13 mouse cellular contexts compared by ENCODE assay signal in genomic region chr12:112599198-112599597, GRCm38 (mm10). TPM values are rescaled to one million over a fixed set of nuclear protein-coding genes. Genes with fewer than 3 reads are reported as not detected.
DNase-seq lines count a peak whose midpoint lies in the region; ATAC-seq and TF ChIP-seq lines count a peak whose summit lies in the region.
"Had no signal": no experiment of that assay in that cellular context is flagged by ENCODE, and none has a peak within 500 bp of the region (broad histone marks: within the 10 kb centered on the region; RNA-seq: fewer than 3 reads in every experiment).

No protein-coding gene starts in this region.

- no peaks in the 10 kb centered on the region for H3K9me3 ChIP-seq in heart, embryonic 12.5 days (replicated peaks)
- H3K9me3 ChIP-seq in G1E (replicated peaks) = no peaks in the 10 kb centered on the region
- no peaks in the 10 kb centered on the region for H3K9me3 ChIP-seq in intestine, embryonic 16.5 days (ENCODE audit: control insufficient read depth, low read length)
- H3K9me3 ChIP-seq: heart, embryonic 15.5 days had no signal

- H3K4me2 ChIP-seq in heart, embryonic 12.5 days = 0 out of 2 replicates have a peak overlapping the region, but pooled peaks have one; percentile 28
- no peak overlapping the region for H3K4me2 ChIP-seq in intestine, embryonic 16.5 days (ENCODE audit: low read depth, low read length)
- H3K4me2 ChIP-seq: heart, embryonic 15.5 days had no signal

- H3K9ac ChIP-seq in heart, embryonic 12.5 days = no peak overlapping the region
- no peak overlapping the region for H3K9ac ChIP-seq in intestine, embryonic 16.5 days (ENCODE audit: low read depth, low read length)
- H3K9ac ChIP-seq: heart, embryonic 15.5 days had no signal

- H3K36me3 ChIP-seq in heart, embryonic 12.5 days = peaks cover 25% of the 10 kb centered on the region
- H3K36me3 ChIP-seq in G1E (replicated peaks) = peaks cover 64% of the 10 kb centered on the region
- H3K36me3 ChIP-seq in intestine, embryonic 16.5 days (ENCODE audit: control insufficient read depth, insufficient read depth, low read length) = no peaks in the 10 kb centered on the region

- peak; percentile 53; the same call in 1 of the 2 replicates for ATAC-seq in heart, embryonic 12.5 days (ENCODE audit: insufficient number of reproducible peaks, low FRiP score)
- ATAC-seq in G1E (ENCODE audit: extremely low read depth, insufficient number of reproducible peaks, low FRiP score, poor library complexity, severe bottlenecking) = peak; percentile 95
- ATAC-seq in hematopoietic stem cell, adult 5-6 weeks (replicated peaks in 1 of 2; ENCODE audit: insufficient read depth in 1 of 2, low FRiP score in 2 of 2, low TSS enrichment in 1 of 2, low read depth in 1 of 2, poor library complexity in 2 of 2, severe bottlenecking in 2 of 2) = peak; percentile 85 to 87
- ATAC-seq in megakaryocyte progenitor cell, adult 5-6 weeks (replicated peaks; ENCODE audit: poor library complexity) = peak; percentile 79
- no peak for ATAC-seq in intestine, embryonic 16.5 days
- ATAC-seq: CD4-positive, CD25-positive, alpha-beta regulatory T cell, adult 4 months; forebrain, embryonic 14.5 days had no signal

- 4% methylated on average over 4 of the region's 4 CpGs for WGBS in heart, embryonic 12.5 days
- WGBS in intestine, embryonic 16.5 days = 35% methylated on average over 4 of the region's 4 CpGs

- no peak overlapping the region for H3K27ac ChIP-seq in heart, embryonic 12.5 days (ENCODE audit: poor library complexity, severe bottlenecking)
- H3K27ac ChIP-seq in intestine, embryonic 16.5 days (ENCODE audit: low read length) = no peak overlapping the region
- H3K27ac ChIP-seq: heart, embryonic 15.5 days had no signal

- peaks cover 47% of the 10 kb centered on the region for H3K4me1 ChIP-seq in heart, embryonic 12.5 days (replicated peaks)
- peaks cover 73% of the 10 kb centered on the region for H3K4me1 ChIP-seq in G1E (ENCODE audit: insufficient read depth, low read depth, low read length)
- peaks cover 19% of the 10 kb centered on the region for H3K4me1 ChIP-seq in intestine, embryonic 16.5 days (ENCODE audit: control insufficient read depth, insufficient read depth, low read length)

- DNase-seq in heart, postnatal 4 days = no peak
- peak; percentile 98 for DNase-seq in G1E (ENCODE audit: low spot score)
- no peak for DNase-seq in B cell, adult 2 months
- no peak for DNase-seq in adipocyte (ENCODE audit: low spot score)
- DNase-seq: cerebellum, adult 11 months; lung, postnatal 14 days had no signal

- TF ChIP-seq CTCF in G1E (IDR thresholded peaks at IDR 0.05; ENCODE audit: low read depth, low read length) = no peak

- peaks cover 8% of the 10 kb centered on the region; the same call in 1 of the 2 replicates for H3K27me3 ChIP-seq in heart, embryonic 12.5 days (replicated peaks)
- peaks cover 9% of the 10 kb centered on the region; the same call in 1 of the 2 replicates for H3K27me3 ChIP-seq in G1E (ENCODE audit: insufficient read depth, low read length)
- H3K27me3 ChIP-seq in intestine, embryonic 16.5 days (replicated peaks; ENCODE audit: control insufficient read depth, insufficient read depth, low read length) = no peaks in the 10 kb centered on the region

- H3K4me3 ChIP-seq in heart, embryonic 12.5 days = no peak overlapping the region
- peak overlapping the region; percentile 58; the same call in 1 of the 2 replicates for H3K4me3 ChIP-seq in G1E (ENCODE audit: low read depth, low read length)
- H3K4me3 ChIP-seq in intestine, embryonic 16.5 days (ENCODE audit: low read length) = no peak overlapping the region
- H3K4me3 ChIP-seq: heart, embryonic 15.5 days had no signal

RNA-seq across cellular contexts. Expression of gene Inf2, which starts 10.6 kb away (rescaled TPM):
- polyA plus RNA-seq in heart, embryonic 12.5 days (2016; fragmentation: Nextera tagmentation; extraction: Ambion mirVana) = 2.2 and 3.5 TPM in 2 replicates
- total RNA-seq in heart, postnatal 4 days (2021) = 10 to 100 TPM; 18.6 to 19.7 TPM
- 4.2 and 5.4 TPM in 2 replicates for total RNA-seq in G1E (2014; fragmentation: Nextera tagmentation)
- 2.3 and 2.5 TPM in 2 replicates for total RNA-seq in G1E (2017)
- 26.0 and 29.5 TPM in 2 replicates for polyA plus RNA-seq in G1E (2012)
- total RNA-seq in hematopoietic stem cell, adult 5-6 weeks (2017) = 6.6 and 10.1 TPM in 2 replicates
- total RNA-seq in megakaryocyte progenitor cell, adult 5-6 weeks (2015) = 11.0 and 13.6 TPM in 2 replicates
- 4.8 and 7.1 TPM in 2 replicates for total RNA-seq in megakaryocyte progenitor cell, adult 5-6 weeks (2017)
- polyA plus RNA-seq in intestine, embryonic 16.5 days (2015; fragmentation: Nextera tagmentation; extraction: Ambion mirVana) = 1.6 and 2.6 TPM in 2 replicates

RNA-seq across cellular contexts. Expression of gene Adssl1, which starts 20.6 kb away (rescaled TPM):
- 81.7 and 86.4 TPM in 2 replicates for polyA plus RNA-seq in heart, embryonic 12.5 days (2016; fragmentation: Nextera tagmentation; extraction: Ambion mirVana)
- total RNA-seq in heart, postnatal 4 days (2021) = 100 to 1,000 TPM; 135 to 137 TPM
- total RNA-seq in G1E (2014; fragmentation: Nextera tagmentation) = not detected in 2 replicates
- total RNA-seq in G1E (2017) = 0.06 TPM in 1 of 2 replicates, not detected in the other
- 0.05 TPM in 1 of 2 replicates, not detected in the other for polyA plus RNA-seq in G1E (2012)
- total RNA-seq in hematopoietic stem cell, adult 5-6 weeks (2017) = 38.0 and 49.7 TPM in 2 replicates
- 113 and 131 TPM in 2 replicates for total RNA-seq in megakaryocyte progenitor cell, adult 5-6 weeks (2015)
- total RNA-seq in megakaryocyte progenitor cell, adult 5-6 weeks (2017) = 113 and 126 TPM in 2 replicates
- 2.1 and 2.7 TPM in 2 replicates for polyA plus RNA-seq in intestine, embryonic 16.5 days (2015; fragmentation: Nextera tagmentation; extraction: Ambion mirVana)

RNA-seq across cellular contexts. Expression of gene Siva1, which starts 45.3 kb away (rescaled TPM):
- 99.4 and 116 TPM in 2 replicates for polyA plus RNA-seq in heart, embryonic 12.5 days (2016; fragmentation: Nextera tagmentation; extraction: Ambion mirVana)
- total RNA-seq in heart, postnatal 4 days (2021) = 10 to 100 TPM; 39.9 to 43.2 TPM
- total RNA-seq in G1E (2014; fragmentation: Nextera tagmentation) = 60.7 and 75.5 TPM in 2 replicates
- 205 and 214 TPM in 2 replicates for total RNA-seq in G1E (2017)
- 94.5 and 98.9 TPM in 2 replicates for polyA plus RNA-seq in G1E (2012)
- total RNA-seq in hematopoietic stem cell, adult 5-6 weeks (2017) = 146 and 161 TPM in 2 replicates
- 163 and 168 TPM in 2 replicates for total RNA-seq in megakaryocyte progenitor cell, adult 5-6 weeks (2015)
- total RNA-seq in megakaryocyte progenitor cell, adult 5-6 weeks (2017) = 291 and 325 TPM in 2 replicates
- polyA plus RNA-seq in intestine, embryonic 16.5 days (2015; fragmentation: Nextera tagmentation; extraction: Ambion mirVana) = 168 and 186 TPM in 2 replicates

Comparison
In these comparisons a context has a peak if more than half of its experiments do, and no peak if none do; other contexts are left out.
1. RNA of gene Adssl1, which starts 20.6 kb away (total RNA-seq): 135 to 137 TPM in heart, postnatal 4 days, 113 to 131 TPM in megakaryocyte progenitor cell, adult 5-6 weeks and 38.0 to 49.7 TPM in hematopoietic stem cell, adult 5-6 weeks; 0.06 TPM in G1E; every median in the first group is over 10 times any median in the second.